ENCODE assay signal across 8 mouse cellular contexts in genomic region chr10:5922294-5922828, GRCm38 (mm10). TPM values are rescaled to one million over a fixed set of nuclear protein-coding genes. Genes with fewer than 3 reads are reported as not detected.
DNase-seq lines count a peak whose midpoint lies in the region; ATAC-seq and TF ChIP-seq lines count a peak whose summit lies in the region.

Gene Rgs17, minus strand, starts transcription at chr10:5922400.

- DNase-seq in lung, embryonic 14.5 days: peak; percentile 77
- DNase-seq in lung, postnatal 25 days (ENCODE audit: low spot score): no peak
- peak; percentile 79 for DNase-seq in embryo, embryonic 10.5 days (ENCODE audit: low spot score)
- peak; percentile 67 for DNase-seq in kidney, postnatal 0 days (ENCODE audit: low spot score)
- DNase-seq in liver, embryonic 11.5 days (ENCODE audit: low spot score): peak; percentile 49
- no peak for DNase-seq in B cell, adult 2 months

- under 1% methylated on average over 22 of the region's 35 CpGs for WGBS in lung, embryonic 14.5 days
- WGBS in kidney, postnatal 0 days: 0% methylated on average over 23 of the region's 35 CpGs
- under 1% methylated on average over 28 of the region's 35 CpGs for WGBS in liver, embryonic 11.5 days
- under 1% methylated on average over 29 of the region's 35 CpGs for WGBS in olfactory bulb, adult 2 months

- no peak for TF ChIP-seq CTCF in lung, embryonic 14.5 days (IDR thresholded peaks at IDR 0.05; ENCODE audit: low read depth)
- TF ChIP-seq CTCF in kidney, postnatal 0 days (IDR thresholded peaks at IDR 0.05; ENCODE audit: low read depth): no peak
- TF ChIP-seq CTCF in olfactory bulb, adult 2 months (IDR thresholded peaks at IDR 0.05; ENCODE audit: insufficient read depth, low read depth, low read length): no peak

- H3K27ac ChIP-seq in lung, embryonic 14.5 days (ENCODE audit: low read depth): no peak within 1 kb of the TSS
- no peak within 1 kb of the TSS for H3K27ac ChIP-seq in kidney, postnatal 0 days
- no peak within 1 kb of the TSS for H3K27ac ChIP-seq in liver, embryonic 11.5 days (ENCODE audit: low read depth, low read length)
- H3K27ac ChIP-seq in olfactory bulb, adult 2 months (ENCODE audit: insufficient read depth, low read depth, low read length): peak within 1 kb of the TSS; percentile 19; the same call in 1 of the 2 replicates

- H3K4me2 ChIP-seq in lung, embryonic 14.5 days: peak within 1 kb of the TSS; percentile 99
- H3K4me2 ChIP-seq in kidney, postnatal 0 days (ENCODE audit: low read length): peak within 1 kb of the TSS; percentile 97
- H3K4me2 ChIP-seq in liver, embryonic 11.5 days: peak within 1 kb of the TSS; percentile 69

- H3K4me3 ChIP-seq in lung, embryonic 14.5 days (ENCODE audit: low read depth, low read length): peak within 1 kb of the TSS; percentile 57
- peak within 1 kb of the TSS; percentile 46 for H3K4me3 ChIP-seq in kidney, postnatal 0 days (replicated peaks; ENCODE audit: low read depth, low read length)
- peak within 1 kb of the TSS; percentile 47 for H3K4me3 ChIP-seq in liver, embryonic 11.5 days (ENCODE audit: low read depth, low read length)
- H3K4me3 ChIP-seq in olfactory bulb, adult 2 months (ENCODE audit: insufficient read depth, low read depth, low read length): peak within 1 kb of the TSS; percentile 80

- H3K9me3 ChIP-seq in lung, embryonic 14.5 days (ENCODE audit: low read depth, low read length): no peaks in the 10 kb centered on the region
- H3K9me3 ChIP-seq in kidney, postnatal 0 days (replicated peaks; ENCODE audit: low read length): no peaks in the 10 kb centered on the region
- H3K9me3 ChIP-seq in liver, embryonic 11.5 days (ENCODE audit: control insufficient read depth, low read length): no peaks in the 10 kb centered on the region

- H3K4me1 ChIP-seq in lung, embryonic 14.5 days (ENCODE audit: insufficient read depth): no peaks in the 10 kb centered on the region
- no peaks in the 10 kb centered on the region; the same call in 1 of the 2 replicates for H3K4me1 ChIP-seq in kidney, postnatal 0 days (replicated peaks; ENCODE audit: insufficient read depth, low read length)
- no peaks in the 10 kb centered on the region for H3K4me1 ChIP-seq in liver, embryonic 11.5 days (replicated peaks; ENCODE audit: control insufficient read depth, insufficient read depth, low read length)
- peaks cover 9% of the 10 kb centered on the region; the same call in 1 of the 2 replicates for H3K4me1 ChIP-seq in olfactory bulb, adult 2 months (ENCODE audit: control insufficient read depth, insufficient read depth, low read length)

- TF ChIP-seq POLR2A in olfactory bulb, adult 2 months (IDR thresholded peaks at IDR 0.05; ENCODE audit: insufficient read depth, low read depth, low read length): peak; percentile 56

- ATAC-seq in lung, embryonic 14.5 days (ENCODE audit: insufficient read depth): peak; percentile 95
- peak; percentile 46; the same call in 1 of the 2 replicates for ATAC-seq in granulocyte monocyte progenitor cell, adult 5-6 weeks (replicated peaks; ENCODE audit: poor library complexity, severe bottlenecking)
- ATAC-seq in kidney, postnatal 0 days (replicated peaks; ENCODE audit: low FRiP score, low read depth): peak; percentile 83
- ATAC-seq in liver, embryonic 11.5 days (replicated peaks; ENCODE audit: low FRiP score): peak; percentile 67

- peak within 1 kb of the TSS; percentile 47 for H3K9ac ChIP-seq in lung, embryonic 14.5 days
- H3K9ac ChIP-seq in kidney, postnatal 0 days (ENCODE audit: low read depth, low read length): peak within 1 kb of the TSS; percentile 37; the same call in 1 of the 2 replicates
- H3K9ac ChIP-seq in liver, embryonic 11.5 days (ENCODE audit: low read depth, low read length): no peak within 1 kb of the TSS

- peaks cover 14% of the 10 kb centered on the region for H3K27me3 ChIP-seq in lung, embryonic 14.5 days (ENCODE audit: insufficient read depth, low read length)
- H3K27me3 ChIP-seq in kidney, postnatal 0 days (ENCODE audit: insufficient read depth, low read length): no peaks in the 10 kb centered on the region
- peaks cover 33% of the 10 kb centered on the region for H3K27me3 ChIP-seq in liver, embryonic 11.5 days (replicated peaks; ENCODE audit: control insufficient read depth, insufficient read depth, low read length)

- H3K36me3 ChIP-seq in lung, embryonic 14.5 days (ENCODE audit: insufficient read depth): no peaks in the 10 kb centered on the region
- no peaks in the 10 kb centered on the region for H3K36me3 ChIP-seq in kidney, postnatal 0 days (ENCODE audit: insufficient read depth, low read length)
- H3K36me3 ChIP-seq in liver, embryonic 11.5 days (ENCODE audit: control insufficient read depth, insufficient read depth, low read length): no peaks in the 10 kb centered on the region

RNA-seq across cellular contexts. Expression of gene Rgs17, which starts in this region (rescaled TPM):
- 0.53 and 0.73 TPM in 2 replicates for polyA plus RNA-seq in lung, embryonic 14.5 days (2014; fragmentation: Nextera tagmentation; extraction: Ambion mirVana)
- total RNA-seq in granulocyte monocyte progenitor cell, adult 5-6 weeks (2014; fragmentation: Nextera tagmentation): not detected in 2 replicates
- total RNA-seq in granulocyte monocyte progenitor cell, adult 5-6 weeks (2017): not detected in 2 replicates
- 0.36 and 0.64 TPM in 2 replicates for polyA plus RNA-seq in kidney, postnatal 0 days (2015; fragmentation: Nextera tagmentation; extraction: Ambion mirVana)
- 0.53 and 0.59 TPM in 2 replicates for polyA plus RNA-seq in liver, embryonic 11.5 days (2014; fragmentation: Nextera tagmentation; extraction: Ambion mirVana)
- polyA plus RNA-seq in olfactory bulb, adult 2 months (2012; ENCODE audit: insufficient read depth, insufficient read length, low replicate concordance, missing spikeins): not detected in 2 replicates

Comparison
In these comparisons a context has a peak if more than half of its experiments do, and no peak if none do; other contexts are left out.
1. Peak in DNase-seq, ATAC-seq, H3K4me3 ChIP-seq, H3K9ac ChIP-seq and H3K4me2 ChIP-seq in lung, embryonic 14.5 days; RNA of the gene not detected or under 1 TPM.
2. Peak in ATAC-seq in granulocyte monocyte progenitor cell, adult 5-6 weeks; RNA of the gene not detected or under 1 TPM.
3. Peak in DNase-seq, ATAC-seq, H3K4me3 ChIP-seq, H3K9ac ChIP-seq and H3K4me2 ChIP-seq in kidney, postnatal 0 days; RNA of the gene not detected or under 1 TPM.
4. Peak in DNase-seq, ATAC-seq, H3K4me3 ChIP-seq and H3K4me2 ChIP-seq in liver, embryonic 11.5 days; RNA of the gene not detected or under 1 TPM.